Mouse (Mus musculus) frontal cortex, postnatal 10 days (tissue): ENCODE measurements around the gene Chp2.

Experiments used
- DNase-seq, 2 experiments: peaks; one replicate each; pipeline ENCODE4 v3.0.0; 2022; ENCODE audit warnings: low spot score in 2 of 2, mixed read lengths in 1 of 2

The Chp2 gene

DNA sequence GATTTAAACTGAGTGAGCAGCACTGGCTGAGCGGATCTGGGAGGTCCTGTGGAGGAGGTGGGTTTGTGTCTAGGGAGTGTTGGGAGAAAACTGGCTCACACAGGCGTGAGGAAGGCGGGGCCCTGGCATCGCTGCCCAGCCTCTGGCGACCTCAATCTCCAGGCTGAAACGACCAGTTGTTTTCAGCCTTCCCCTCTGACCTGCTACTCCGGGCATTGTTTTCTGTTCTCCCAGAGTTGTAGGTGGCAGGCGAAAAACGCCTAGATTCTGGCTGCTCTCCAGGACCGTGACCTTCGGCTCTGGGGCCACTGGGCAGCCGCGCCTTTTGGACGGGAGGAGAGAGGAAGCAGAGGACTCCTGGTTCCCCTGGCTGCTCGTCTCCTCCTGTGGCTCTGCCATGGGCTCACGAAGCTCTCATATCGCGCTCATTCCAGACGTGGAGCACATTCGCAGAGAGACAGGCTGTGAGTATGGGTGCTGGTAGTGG lies at the start of gene Chp2:
TSS of gene Chp2 (plus strand) at position 182 of the 487 bp plus-strand sequence.
- DNase-seq = no peak

GRCm38 (mm10) chr7:122170705-122171104 lies 48.6 kb upstream of the Chp2 start:
- no peak for DNase-seq

GRCm38 (mm10) chr7:122171613-122172012 lies 47.7 kb upstream of the Chp2 start:
- DNase-seq = no peak

DNA sequence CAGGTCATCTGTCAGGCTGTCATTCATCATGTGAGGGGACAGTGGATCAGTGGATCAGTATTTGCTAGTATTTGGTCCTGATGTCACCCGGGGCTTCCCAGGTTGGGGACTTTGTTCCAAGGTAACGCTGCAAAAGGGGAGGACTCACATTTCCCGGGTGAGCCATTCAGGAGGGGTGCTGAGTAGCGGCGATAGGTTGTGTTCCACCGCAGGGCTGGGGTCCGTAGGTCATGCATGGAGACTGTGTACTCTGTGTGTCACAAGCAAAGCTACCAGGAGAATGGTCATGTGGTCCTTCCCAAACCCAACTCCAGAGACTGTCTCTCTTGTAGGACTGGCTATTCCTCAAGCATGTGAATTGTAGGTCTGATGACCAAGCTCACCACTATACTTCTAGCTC lies 38.6 kb upstream of the Chp2 start:
- DNase-seq = no peak

DNA sequence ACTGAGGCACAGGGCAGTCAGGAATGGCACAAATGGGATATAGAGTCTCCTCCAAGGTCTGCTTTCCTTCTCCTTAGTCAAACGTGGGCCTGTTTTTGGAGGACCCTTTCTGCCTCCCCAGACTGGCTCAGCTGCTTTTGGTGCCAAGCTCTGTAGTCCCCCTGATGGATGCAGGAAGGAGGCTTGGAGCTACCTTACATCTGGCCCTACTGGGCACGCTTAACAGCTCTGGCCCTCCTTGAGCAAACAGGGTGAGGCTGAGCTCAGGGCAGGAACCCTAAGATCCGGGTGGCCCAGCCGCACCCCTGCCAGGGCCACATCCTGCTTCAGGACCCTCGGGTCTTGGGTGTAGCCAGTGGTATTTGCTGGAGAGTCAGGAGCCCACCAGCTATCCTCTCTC lies 34.7 kb upstream of the Chp2 start:
- DNase-seq = no peak

GRCm38 (mm10) chr7:122186043-122186442 lies 33.3 kb upstream of the Chp2 start, which contains the start of gene Ern2:
Ern2 (minus strand) TSS chr7:122186207.
- no peak for DNase-seq

DNA sequence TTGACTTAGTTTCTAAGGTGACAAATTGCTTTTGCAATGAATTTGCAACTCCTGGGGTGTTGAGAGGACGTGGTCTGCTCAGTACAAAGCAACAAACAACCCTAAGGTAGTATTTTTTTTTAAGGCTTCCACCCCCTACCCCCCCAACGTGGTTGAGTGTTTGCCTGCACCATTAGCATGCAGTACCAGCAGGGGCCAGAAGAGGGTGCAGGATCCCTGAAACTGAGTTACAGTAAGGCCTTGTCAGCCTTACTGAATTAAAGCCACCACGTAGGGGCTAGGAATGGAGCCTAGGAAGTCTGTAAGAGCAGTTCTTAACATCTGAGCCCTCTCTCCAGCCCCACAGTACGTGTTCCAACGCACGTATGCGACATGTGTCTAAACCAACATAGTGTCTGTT lies 29.8 kb upstream of the Chp2 start:
- DNase-seq = no peak

- DNase-seq = no peak
These were observed 28.2 kb upstream of the Chp2 start for GRCm38 (mm10) chr7:122191097-122191496.

DNA sequence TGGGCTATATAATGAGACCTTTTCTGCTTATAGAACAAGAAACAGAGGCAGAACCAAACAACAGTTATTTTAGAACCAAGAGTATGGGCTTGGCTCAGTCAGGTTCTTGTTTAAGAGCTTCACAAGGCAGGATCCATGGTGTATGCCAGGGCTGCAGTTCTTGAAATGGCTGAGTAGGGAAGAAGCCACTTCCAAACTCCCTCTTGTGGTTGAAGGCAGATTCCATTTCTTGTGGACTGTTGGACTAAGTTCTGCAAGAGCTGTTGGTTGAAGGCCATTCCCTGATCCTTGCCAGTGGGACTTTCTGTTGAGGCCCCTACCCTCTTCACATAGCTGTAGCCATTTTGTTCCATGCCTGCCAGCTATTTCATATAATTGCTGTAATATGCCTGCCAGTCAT lies 25.4 kb upstream of the Chp2 start:
- DNase-seq = no peak

- no peak for DNase-seq
These were observed 22.5 kb upstream of the Chp2 start for GRCm38 (mm10) chr7:122196771-122197170.

GRCm38 (mm10) chr7:122197306-122197705 lies 22.0 kb upstream of the Chp2 start:
- peak in 1 of 2 experiments; percentile 30 for DNase-seq

DNA sequence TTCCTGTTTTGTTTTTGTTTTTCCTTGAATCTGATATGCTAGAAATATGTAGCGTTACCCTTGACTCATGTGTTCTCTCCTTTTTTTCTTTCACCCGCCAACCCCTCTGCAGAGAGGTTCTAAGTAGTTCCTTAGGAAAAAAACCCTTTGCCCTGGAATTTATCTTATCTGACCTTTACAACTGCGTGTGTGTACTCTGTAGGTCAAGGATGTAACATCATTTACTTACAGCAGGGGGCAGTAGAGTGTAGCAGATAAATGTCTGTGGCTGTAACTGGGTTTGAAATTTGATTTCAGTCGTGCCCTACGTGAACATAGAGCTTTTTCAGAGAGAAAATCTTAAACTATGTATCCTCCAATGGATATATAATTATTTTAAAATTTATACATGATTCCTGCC lies 20.0 kb upstream of the Chp2 start:
- DNase-seq = no peak

GRCm38 (mm10) chr7:122203936-122204335 lies 15.4 kb upstream of the Chp2 start:
- DNase-seq = no peak

- no peak for DNase-seq
These were observed 13.2 kb upstream of the Chp2 start for GRCm38 (mm10) chr7:122206121-122206520.

DNA sequence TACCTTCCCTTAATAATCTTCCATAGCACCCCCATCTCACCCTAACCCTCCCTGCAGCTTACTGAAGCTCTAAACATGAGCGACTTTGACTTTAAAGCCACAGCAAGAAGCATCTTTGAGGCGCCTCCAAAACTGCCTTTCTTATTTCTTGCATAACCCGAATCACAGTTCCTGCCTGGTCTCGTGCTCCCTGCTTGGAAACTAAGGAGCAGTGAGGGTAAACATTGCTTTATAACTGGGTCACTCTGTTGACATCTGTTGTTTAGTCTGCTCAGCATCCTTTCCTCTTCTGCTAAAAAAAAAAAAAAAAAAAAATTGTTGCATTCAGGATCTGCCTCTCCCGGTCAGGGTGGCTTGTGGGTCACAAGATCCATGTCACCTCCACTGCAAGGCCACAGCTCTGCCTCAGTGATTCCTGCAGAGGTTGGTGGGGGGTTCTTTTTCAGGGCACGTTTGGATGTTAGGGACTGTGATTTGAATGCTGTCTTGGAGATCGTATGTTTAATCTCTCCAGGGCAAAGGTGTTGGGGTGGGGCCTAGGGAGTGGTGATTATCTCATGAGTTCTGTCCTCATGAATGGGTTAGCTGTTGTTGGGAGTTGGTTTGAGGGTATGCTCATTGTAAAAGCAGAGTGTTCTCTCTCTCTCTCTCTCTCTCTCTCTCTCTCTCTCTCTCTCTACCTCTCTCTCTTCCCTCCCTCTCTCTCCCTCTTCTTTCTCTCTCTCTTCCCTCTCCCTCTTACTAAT lies 10.8 kb upstream of the Chp2 start:
- no peak for DNase-seq

DNA sequence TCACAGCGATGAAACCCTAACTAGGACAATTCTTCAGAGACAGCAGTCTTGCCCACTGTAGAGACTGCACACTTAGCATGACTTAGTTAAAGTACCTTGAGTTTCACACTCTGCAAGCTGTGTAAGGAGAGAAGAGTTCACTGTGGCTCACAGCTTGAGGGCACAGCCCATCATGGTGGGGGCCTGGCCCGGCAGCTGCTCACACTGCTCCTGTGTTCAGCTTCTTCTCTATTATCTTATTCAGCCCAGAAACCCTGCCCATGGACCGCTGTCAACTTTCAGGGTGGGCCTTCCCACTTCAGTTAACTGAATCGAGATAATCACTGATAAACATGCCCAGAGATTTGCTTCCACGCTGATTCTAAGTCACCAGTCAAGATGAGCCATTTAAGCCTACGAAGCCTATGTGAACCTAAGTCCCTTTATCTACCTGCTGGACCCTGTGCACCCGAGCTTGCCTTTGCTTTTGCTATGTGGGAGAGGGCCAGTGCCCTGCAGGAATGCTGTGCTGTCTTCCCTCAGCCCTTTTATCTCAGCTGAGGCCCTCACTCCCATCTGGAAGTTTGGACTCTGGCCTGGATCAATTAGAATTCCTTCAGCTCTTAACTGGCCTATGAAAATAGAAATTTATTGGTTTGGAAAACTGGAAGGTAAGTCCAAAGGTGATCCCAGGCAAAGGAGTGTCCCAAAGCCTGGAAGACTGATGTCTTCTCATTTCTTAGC lies 6.9 kb downstream of the Chp2 start:
- DNase-seq = no peak

DNA sequence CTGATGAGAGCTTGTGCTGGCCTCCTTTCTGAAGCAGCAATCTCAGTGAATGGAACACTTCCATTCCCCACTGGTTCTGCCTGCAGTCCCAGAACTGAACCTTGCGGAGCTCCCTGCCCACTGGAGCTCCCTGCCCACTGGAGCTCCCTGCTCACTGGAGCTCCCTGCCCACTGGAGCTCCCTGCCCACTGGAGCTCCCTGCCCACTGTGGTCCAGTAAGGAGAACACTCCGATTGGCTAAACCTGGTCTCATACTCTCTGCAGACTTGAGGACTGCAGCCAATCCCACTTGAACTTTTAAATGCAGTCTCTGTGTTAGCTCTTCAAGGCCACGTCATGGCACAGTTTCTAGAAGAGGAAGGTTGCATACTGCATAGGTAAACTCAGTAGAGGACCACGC lies 7.4 kb downstream of the Chp2 start:
- no peak for DNase-seq

- DNase-seq = no peak
These were observed 10.0 kb downstream of the Chp2 start for GRCm38 (mm10) chr7:122229306-122229705.

- no peak for DNase-seq
These were observed 10.6 kb downstream of the Chp2 start for GRCm38 (mm10) chr7:122229916-122230315.

DNA sequence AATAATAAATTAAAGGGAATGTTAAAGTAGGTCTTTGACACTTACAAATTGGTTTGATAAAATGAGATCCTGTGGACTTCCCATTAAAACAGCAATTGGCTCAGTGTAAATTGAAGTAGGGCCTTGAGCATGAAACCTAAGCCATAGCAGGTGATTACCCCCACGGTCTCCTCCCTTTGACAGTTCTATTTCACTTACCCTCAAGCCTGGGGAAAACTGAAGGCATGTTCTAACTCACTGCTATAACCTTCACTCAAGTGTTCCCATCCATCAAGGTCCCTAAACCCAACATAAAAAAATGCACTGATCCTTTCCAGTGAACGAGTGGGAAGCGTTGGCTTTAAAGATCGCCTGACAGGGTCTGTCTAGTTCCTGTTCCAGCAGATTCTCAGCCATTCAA lies 11.6 kb downstream of the Chp2 start:
- no peak for DNase-seq

GRCm38 (mm10) chr7:122238939-122239338 lies 19.6 kb downstream of the Chp2 start:
- DNase-seq = no peak

DNA sequence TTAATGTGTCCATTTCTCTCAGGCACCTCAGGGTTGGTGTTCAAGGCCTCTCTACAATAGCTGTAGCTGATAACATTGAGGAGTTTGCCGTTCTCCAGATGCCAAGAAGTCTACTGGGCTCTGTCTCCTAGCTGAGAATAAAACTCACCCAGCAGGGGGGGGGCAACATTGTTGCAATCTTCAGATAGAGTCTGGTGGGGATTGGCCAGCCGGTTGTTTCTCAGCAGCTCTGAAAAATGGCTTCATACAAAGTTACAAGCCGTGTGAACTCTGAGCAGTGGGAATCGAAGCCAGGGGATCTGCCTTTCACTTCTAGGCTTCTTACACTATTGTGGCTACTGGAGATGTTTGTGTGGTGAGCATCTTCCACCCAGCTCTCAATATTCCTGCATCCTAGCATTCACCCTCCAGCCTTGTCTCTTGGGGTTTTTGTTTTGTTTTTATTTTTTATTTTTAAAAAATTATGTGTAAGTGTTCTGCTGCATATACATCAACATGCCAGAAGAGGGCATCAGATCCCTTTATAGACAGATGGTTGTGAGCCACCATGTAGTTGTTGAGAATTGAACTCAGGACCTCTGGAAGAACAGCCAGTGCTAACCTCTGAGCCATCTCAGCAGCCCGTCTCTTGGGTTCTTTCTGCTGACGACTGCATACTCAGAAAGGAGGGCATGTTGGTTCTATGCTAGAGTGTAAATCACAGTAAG lies 21.3 kb downstream of the Chp2 start:
- DNase-seq = no peak
